Mouse (Mus musculus): ENCODE results near the gene Mrm3.

GRCm38 (mm10) chr11:76267550-76267949 is 24.0 kb downstream of the Mrm3 start:
- TF ChIP-seq POLR2AphosphoS2 (IDR thresholded peaks at IDR 0.05; ENCODE audit: insufficient read length, low read depth): no peak
- no peak for TF ChIP-seq POLR2A (IDR thresholded peaks at IDR 0.05; ENCODE audit: insufficient read length, low read depth)
- TF ChIP-seq TCF12 (IDR thresholded peaks at IDR 0.05; ENCODE audit: insufficient read depth, poor library complexity, severe bottlenecking): no peak
- TF ChIP-seq MAX (IDR thresholded peaks at IDR 0.05; ENCODE audit: low read depth): no peak
- TF ChIP-seq USF1 (IDR thresholded peaks at IDR 0.05; ENCODE audit: low read depth): no peak
- no peak for TF ChIP-seq MYOG (IDR thresholded peaks at IDR 0.05; ENCODE audit: control insufficient read depth in 1 of 3, insufficient read depth in 1 of 3, insufficient read length in 2 of 3, low read depth in 2 of 3)
- TF ChIP-seq CEBPB (IDR thresholded peaks at IDR 0.05; ENCODE audit: insufficient read depth, poor library complexity, severe bottlenecking): no peak
- TF ChIP-seq MYOD1 (IDR thresholded peaks at IDR 0.05; ENCODE audit: control insufficient read depth in 1 of 3, insufficient read length in 2 of 3, low read depth in 2 of 3): no peak
- no peak for TF ChIP-seq TCF3 (IDR thresholded peaks at IDR 0.05; ENCODE audit: insufficient read length, low read depth)
- TF ChIP-seq SRF (IDR thresholded peaks at IDR 0.05; ENCODE audit: control insufficient read depth, insufficient read length, low read depth): no peak
